In genomic region chr16:72665454-72665853, GRCm38 (mm10) we compare ENCODE assay signal across 10 mouse cellular contexts.
DNase-seq lines count a peak whose midpoint lies in the region; ATAC-seq and TF ChIP-seq lines count a peak whose summit lies in the region.
"Had no signal": no experiment of that assay in that cellular context is flagged by ENCODE, and none has a peak within 500 bp of the region (broad histone marks: within the 10 kb centered on the region; RNA-seq: fewer than 3 reads in every experiment).

No protein-coding gene starts in this region.

- 42% methylated on average over 5 of the region's 5 CpGs for WGBS in heart, embryonic 11.5 days (ENCODE audit: insufficient replicate concordance)
- 37% methylated on average over 5 of the region's 5 CpGs for WGBS in embryonic facial prominence, embryonic 12.5 days
- WGBS in hindbrain, postnatal 0 days, result 61% methylated on average over 5 of the region's 5 CpGs
- WGBS in midbrain, embryonic 14.5 days, result 41% methylated on average over 5 of the region's 5 CpGs

- no peaks in the 10 kb centered on the region for H3K27me3 ChIP-seq in heart, embryonic 11.5 days (ENCODE audit: control insufficient read depth, insufficient read depth, low read length)
- H3K27me3 ChIP-seq in embryonic facial prominence, embryonic 12.5 days, result no peaks in the 10 kb centered on the region
- H3K27me3 ChIP-seq in hindbrain, postnatal 0 days (ENCODE audit: insufficient read depth, low read length), result no peaks in the 10 kb centered on the region
- H3K27me3 ChIP-seq in midbrain, embryonic 14.5 days (ENCODE audit: control insufficient read depth, insufficient read depth, low read length), result no peaks in the 10 kb centered on the region

- TF ChIP-seq CTCF in hindbrain, postnatal 0 days (IDR thresholded peaks at IDR 0.05; ENCODE audit: low read depth), result no peak

- intact Hi-C loops in heart, postnatal 10 days (cut with DNase I), result no loop called here

- H3K4me1 ChIP-seq in heart, embryonic 11.5 days (ENCODE audit: control insufficient read depth, insufficient read depth, low read length), result peaks cover 9% of the 10 kb centered on the region
- peaks cover 27% of the 10 kb centered on the region for H3K4me1 ChIP-seq in embryonic facial prominence, embryonic 12.5 days
- H3K4me1 ChIP-seq in hindbrain, postnatal 0 days (ENCODE audit: insufficient read depth, low read length), result peaks cover 3% of the 10 kb centered on the region; the same call in 1 of the 2 replicates
- H3K4me1 ChIP-seq in midbrain, embryonic 14.5 days (ENCODE audit: control insufficient read depth, insufficient read depth, low read length), result peaks cover 31% of the 10 kb centered on the region

- peak overlapping the region; percentile 48 for H3K4me2 ChIP-seq in heart, embryonic 11.5 days
- peak overlapping the region; percentile 67 for H3K4me2 ChIP-seq in embryonic facial prominence, embryonic 12.5 days (replicated peaks)
- peak overlapping the region; percentile 92 for H3K4me2 ChIP-seq in hindbrain, postnatal 0 days (ENCODE audit: low read depth, low read length)
- H3K4me2 ChIP-seq in midbrain, embryonic 14.5 days (ENCODE audit: low read length), result peak overlapping the region; percentile 81

- no peaks in the 10 kb centered on the region for H3K9me3 ChIP-seq in heart, embryonic 11.5 days (replicated peaks; ENCODE audit: control insufficient read depth, low read length)
- H3K9me3 ChIP-seq in embryonic facial prominence, embryonic 12.5 days, result no peaks in the 10 kb centered on the region
- no peaks in the 10 kb centered on the region for H3K9me3 ChIP-seq in hindbrain, postnatal 0 days (ENCODE audit: low read length)
- H3K9me3 ChIP-seq in midbrain, embryonic 14.5 days (ENCODE audit: control insufficient read depth, low read length), result no peaks in the 10 kb centered on the region

- no peak for ATAC-seq in heart, embryonic 11.5 days (replicated peaks; ENCODE audit: insufficient number of reproducible peaks, low FRiP score, low TSS enrichment)
- ATAC-seq in embryonic facial prominence, embryonic 12.5 days (ENCODE audit: insufficient number of reproducible peaks, insufficient read depth, low FRiP score, low TSS enrichment), result no peak
- no peak for ATAC-seq in hindbrain, postnatal 0 days
- ATAC-seq in midbrain, embryonic 14.5 days (ENCODE audit: low FRiP score, low TSS enrichment), result no peak
- ATAC-seq: activated CD4-positive, CD25-positive, alpha-beta regulatory T cell, adult 4 months had no signal

- no peak for DNase-seq in heart, postnatal 10 days
- DNase-seq in hindbrain, postnatal 0 days (ENCODE audit: low spot score), result no peak
- DNase-seq in midbrain, embryonic 14.5 days, result no peak
- no peak for DNase-seq in right cerebral cortex, adult 2 months (ENCODE audit: low spot score in 2 of 2)
- no peak for DNase-seq in layer of hippocampus, adult 9-10 months (ENCODE audit: low spot score)
- DNase-seq in right cerebral cortex, postnatal 4 days, result no peak
- DNase-seq: thymus, postnatal 25 days had no signal

- 0 out of 2 replicates have a peak, but pooled peaks cover 2% of the 10 kb centered on the region for H3K36me3 ChIP-seq in heart, embryonic 11.5 days (ENCODE audit: control insufficient read depth, insufficient read depth, low read length)
- H3K36me3 ChIP-seq in embryonic facial prominence, embryonic 12.5 days, result no peaks in the 10 kb centered on the region
- H3K36me3 ChIP-seq in hindbrain, postnatal 0 days (ENCODE audit: insufficient read depth, low read length), result no peaks in the 10 kb centered on the region
- no peaks in the 10 kb centered on the region for H3K36me3 ChIP-seq in midbrain, embryonic 14.5 days (ENCODE audit: control insufficient read depth, insufficient read depth, low read length)

- peak overlapping the region; percentile 32 for H3K4me3 ChIP-seq in heart, embryonic 11.5 days (ENCODE audit: low read depth, low read length)
- peak overlapping the region; percentile 87 for H3K4me3 ChIP-seq in embryonic facial prominence, embryonic 12.5 days
- peak overlapping the region; percentile 70 for H3K4me3 ChIP-seq in hindbrain, postnatal 0 days (ENCODE audit: low read length)
- peak overlapping the region; percentile 74 for H3K4me3 ChIP-seq in midbrain, embryonic 14.5 days (replicated peaks; ENCODE audit: low read depth, low read length)

- H3K9ac ChIP-seq in heart, embryonic 11.5 days (ENCODE audit: low read depth, low read length), result 0 out of 2 replicates have a peak overlapping the region, but pooled peaks have one; percentile 22
- H3K9ac ChIP-seq in embryonic facial prominence, embryonic 12.5 days, result peak overlapping the region; percentile 20
- no peak overlapping the region for H3K9ac ChIP-seq in hindbrain, postnatal 0 days (replicated peaks; ENCODE audit: low read length)
- H3K9ac ChIP-seq in midbrain, embryonic 14.5 days (replicated peaks; ENCODE audit: low read length), result peak overlapping the region; percentile 47

- H3K27ac ChIP-seq in heart, embryonic 11.5 days (ENCODE audit: low read depth, low read length), result no peak overlapping the region
- H3K27ac ChIP-seq in embryonic facial prominence, embryonic 12.5 days, result no peak overlapping the region
- no peak overlapping the region for H3K27ac ChIP-seq in hindbrain, postnatal 0 days
- H3K27ac ChIP-seq in midbrain, embryonic 14.5 days (replicated peaks; ENCODE audit: low read depth, low read length), result no peak overlapping the region

Comparison
In these comparisons a context has a peak if more than half of its experiments do, and no peak if none do; other contexts are left out.
1. H3K4me3 ChIP-seq: peak in every context shown above with its lines; median percentile 87 in embryonic facial prominence, embryonic 12.5 days; 74 in midbrain, embryonic 14.5 days; 70 in hindbrain, postnatal 0 days; 32 in heart, embryonic 11.5 days.